Mouse (Mus musculus): ENCODE measurements around the gene Polr2f.

DNA sequence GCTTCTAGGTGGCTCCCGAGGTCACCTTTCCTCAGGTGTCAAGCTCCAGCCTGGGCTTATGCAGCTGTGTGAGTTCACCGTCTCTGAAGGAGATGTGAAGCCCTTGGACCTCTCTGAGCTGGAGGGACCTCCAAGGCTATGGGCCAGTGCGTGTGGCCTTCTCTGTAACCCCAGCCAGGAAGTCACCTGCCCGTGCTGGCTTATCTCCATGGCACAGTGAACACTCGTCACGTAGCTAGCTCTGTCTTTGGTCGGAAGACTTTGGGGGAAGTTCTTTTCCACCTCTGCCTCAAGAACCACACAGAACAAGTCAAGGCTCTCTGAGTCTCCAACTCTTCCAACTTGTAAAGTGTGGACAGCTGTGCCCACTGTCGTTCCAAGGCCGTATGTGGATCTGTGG, 53.2 kb downstream of the Polr2f start:
- no peak for TF ChIP-seq MYOG (IDR thresholded peaks at IDR 0.05; ENCODE audit: control insufficient read depth, extremely low read depth, insufficient read length)
- TF ChIP-seq CTCF (IDR thresholded peaks at IDR 0.05; ENCODE audit: control insufficient read depth, insufficient read depth, insufficient read length), result no peak
- TF ChIP-seq MYOD1 (IDR thresholded peaks at IDR 0.05; ENCODE audit: control insufficient read depth, insufficient read length, low read depth), result no peak
- TF ChIP-seq USF1 (IDR thresholded peaks at IDR 0.05; ENCODE audit: low read depth), result no peak
- TF ChIP-seq CEBPB (IDR thresholded peaks at IDR 0.05; ENCODE audit: low read depth), result no peak
- no peak for TF ChIP-seq MAX (IDR thresholded peaks at IDR 0.05)
- TF ChIP-seq FOSL1 (IDR thresholded peaks at IDR 0.05; ENCODE audit: insufficient read depth, low read length, poor library complexity, severe bottlenecking), result no peak
